Mouse (Mus musculus) skeletal muscle tissue, adult 2 months (tissue): ENCODE data around the gene BC025920.

Source experiments
- DNase-seq: peaks from one replicate; pipeline ENCODE4 v3.0.0-alpha.2; 2012; ENCODE audit warnings: low read depth, low spot score

BC025920 gene

DNA sequence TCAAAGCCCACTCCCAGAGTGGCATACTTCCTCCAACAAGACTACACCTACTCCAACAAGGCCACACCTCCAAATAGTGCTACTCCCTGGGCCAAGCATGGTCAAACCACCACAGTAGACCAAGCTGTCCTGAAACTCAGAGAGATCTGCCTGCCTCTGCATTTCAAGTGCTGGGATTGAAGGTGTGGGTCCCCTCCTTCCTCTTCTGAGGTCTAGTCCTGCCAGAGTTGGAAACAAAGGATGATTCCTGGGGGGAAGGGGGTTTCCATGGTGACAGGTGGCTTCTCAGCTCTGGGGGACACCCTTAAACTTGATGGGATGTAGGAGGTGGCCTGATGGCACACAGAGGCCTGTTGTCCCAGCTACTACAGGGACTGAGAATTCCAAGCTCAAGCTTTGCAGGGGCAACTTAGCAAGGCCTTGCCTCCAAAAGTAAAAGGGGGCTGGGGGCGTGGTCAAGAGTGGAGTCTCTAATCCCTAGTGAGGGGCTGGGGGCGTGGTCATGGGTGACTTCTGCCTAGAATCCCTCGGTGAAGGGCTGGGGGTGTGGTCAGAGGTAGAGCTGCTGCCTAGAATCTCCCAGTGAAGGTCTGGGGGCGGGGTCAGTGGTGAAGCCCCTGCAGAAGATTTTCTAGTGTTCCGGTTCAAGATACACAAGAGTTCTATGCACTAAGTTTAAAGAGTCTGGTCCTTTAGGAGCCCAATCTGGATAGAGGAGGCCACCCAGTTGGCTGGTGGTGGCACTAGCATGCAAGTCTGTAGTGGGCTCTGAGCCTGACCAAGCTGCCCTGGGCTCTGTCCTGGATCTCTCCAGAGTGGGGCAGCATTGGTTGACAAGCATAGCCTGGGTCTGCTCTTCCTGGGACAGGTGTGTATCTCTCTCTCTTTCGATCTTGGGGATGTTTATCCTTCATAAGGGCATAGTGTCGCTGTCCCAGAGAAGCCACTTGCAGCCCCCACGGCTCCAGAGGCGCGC is 31.7 kb upstream of the BC025920 start, which contains the start of gene Tle2:
TSS of gene Tle2 (plus strand) at position 481 of the 976 bp plus-strand sequence.
- DNase-seq, result no peak

- no peak for DNase-seq
Measured at GRCm38 (mm10) chr10:81575208-81575631, 30.9 kb upstream of the BC025920 start.

DNA sequence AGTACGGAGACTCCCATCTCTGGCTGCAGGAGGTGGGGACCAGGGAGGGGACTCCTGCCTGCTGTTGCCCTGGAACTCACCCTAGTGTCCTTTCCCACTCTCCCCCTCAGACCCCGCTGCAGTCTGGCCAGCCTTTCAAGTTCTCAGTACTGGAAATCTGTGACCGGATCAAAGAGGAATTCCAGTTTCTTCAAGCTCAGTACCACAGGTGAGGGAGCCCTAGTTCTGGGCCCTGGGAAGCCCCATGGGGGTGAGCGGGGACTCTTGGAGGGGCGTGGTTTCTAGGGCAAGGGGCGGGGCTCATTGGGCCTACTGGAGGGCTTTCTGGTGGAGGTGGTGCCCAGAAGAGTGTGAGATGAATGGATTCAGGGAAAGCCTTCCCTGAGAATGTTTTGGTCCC is 30.4 kb upstream of the BC025920 start:
- no peak for DNase-seq

- DNase-seq, result no peak
Measured at GRCm38 (mm10) chr10:81579967-81580366, 26.1 kb upstream of the BC025920 start.

DNA sequence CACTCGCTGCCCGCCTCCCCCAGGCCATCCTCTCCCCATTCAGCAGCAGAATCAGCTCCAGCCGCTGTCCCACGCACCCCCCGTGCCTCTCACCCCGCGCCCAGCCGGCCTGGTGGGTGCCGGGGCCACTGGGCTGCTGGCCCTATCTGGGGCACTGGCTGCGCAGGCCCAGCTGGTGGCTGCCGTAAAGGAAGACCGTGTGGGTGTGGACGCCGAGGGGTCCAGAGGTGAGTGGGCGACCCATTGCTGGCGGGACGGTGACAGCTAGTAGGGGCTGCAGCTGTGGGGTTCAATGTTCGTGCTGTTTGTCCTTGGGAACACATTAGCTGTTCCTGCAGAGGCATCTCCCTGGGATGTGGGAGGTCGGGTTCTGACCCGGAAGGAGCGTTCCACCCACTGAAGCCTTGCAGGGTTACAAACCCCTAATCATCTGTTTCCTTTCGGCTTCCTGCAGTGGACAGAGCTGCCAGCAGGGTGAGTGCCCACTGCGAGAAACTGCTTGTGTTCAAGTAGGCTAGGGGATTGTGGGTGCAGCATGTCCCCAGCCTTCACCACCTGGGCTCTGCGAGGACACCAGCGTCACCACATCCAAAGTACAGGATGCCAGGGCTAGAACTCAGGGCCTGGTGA is 25.5 kb upstream of the BC025920 start:
- DNase-seq, result no peak

- DNase-seq, result no peak
Measured at GRCm38 (mm10) chr10:81583347-81583746, 22.7 kb upstream of the BC025920 start.

DNA sequence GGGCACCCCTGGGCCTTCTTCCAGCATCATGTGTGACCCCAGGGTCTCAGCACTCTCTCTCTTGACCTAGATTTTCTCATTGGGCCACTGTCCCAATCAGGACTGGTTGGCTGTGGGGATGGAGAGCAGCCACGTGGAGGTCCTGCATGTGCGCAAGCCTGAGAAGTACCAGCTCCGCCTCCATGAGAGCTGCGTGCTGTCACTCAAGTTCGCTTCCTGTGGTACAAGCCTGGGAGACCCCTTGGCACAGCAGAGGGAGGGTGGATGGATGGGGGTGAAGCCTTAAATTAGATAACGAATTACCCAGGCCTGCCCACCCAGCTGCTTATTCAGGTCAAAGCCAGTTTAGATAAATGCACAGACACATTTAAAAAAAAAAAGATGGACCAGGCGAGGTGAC is 17.3 kb upstream of the BC025920 start:
- DNase-seq, result no peak

GRCm38 (mm10) chr10:81591846-81592245 is 14.2 kb upstream of the BC025920 start:
- no peak for DNase-seq

DNA sequence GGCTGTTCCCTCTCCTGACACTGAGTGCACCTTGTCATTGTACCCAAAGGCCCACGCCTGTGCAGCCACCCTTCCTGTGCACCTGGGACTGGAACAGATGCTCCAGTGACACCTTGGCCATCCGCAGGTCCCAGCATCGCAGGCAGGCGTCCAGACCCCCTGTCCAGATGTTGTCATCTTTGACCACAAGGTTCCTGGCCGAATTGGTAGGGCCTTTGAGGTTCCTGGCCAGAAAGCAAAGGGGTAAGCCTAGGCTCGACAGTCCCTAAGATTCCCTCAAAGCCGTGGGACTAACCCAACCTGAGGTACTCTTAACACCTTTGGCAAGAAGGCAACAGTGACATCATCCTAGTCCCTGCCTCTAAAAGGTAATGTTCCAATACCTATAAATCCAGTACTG is 13.4 kb upstream of the BC025920 start:
- no peak for DNase-seq

DNA sequence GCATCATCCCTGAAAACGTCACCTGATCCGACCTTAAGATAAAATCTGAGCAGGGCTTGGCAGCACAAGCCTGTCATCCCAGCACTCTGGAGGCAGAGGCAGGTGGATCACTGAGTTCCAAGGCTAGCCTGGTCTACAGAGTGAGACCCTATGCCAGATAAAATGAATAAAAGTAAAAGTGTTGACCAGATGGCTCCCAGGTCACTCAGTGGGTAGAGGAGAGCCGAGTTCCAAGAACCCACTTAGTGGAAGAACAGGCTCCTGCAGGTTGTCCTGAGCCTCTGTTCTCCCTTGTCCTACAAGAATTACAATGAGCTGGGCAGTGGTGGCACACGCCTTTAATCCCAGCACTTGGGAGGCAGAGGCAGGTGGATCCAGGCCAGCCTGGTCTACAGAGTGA is 12.8 kb upstream of the BC025920 start:
- DNase-seq, result no peak

GRCm38 (mm10) chr10:81593935-81594334 is 12.1 kb upstream of the BC025920 start:
- DNase-seq, result no peak

DNA sequence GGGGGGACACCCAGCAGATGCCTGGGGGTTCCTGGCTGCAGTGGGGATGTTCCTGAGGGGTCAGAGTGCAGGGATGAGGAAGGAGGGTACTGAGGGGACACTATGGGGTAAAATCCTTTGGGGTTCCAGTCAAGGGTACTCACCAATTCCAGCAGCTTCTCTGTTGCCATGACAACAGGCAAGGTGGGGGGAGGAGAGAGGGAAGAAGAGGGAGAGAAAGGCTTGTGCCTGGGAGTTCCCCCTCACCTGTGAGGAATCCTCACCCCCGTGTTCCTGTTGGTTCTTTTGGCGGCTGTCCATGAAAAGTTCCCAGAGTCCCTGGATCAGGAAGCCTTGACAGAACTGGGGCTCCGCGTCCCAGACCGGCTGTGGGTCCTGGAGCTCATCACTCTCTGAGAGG is 10.5 kb upstream of the BC025920 start:
- no peak for DNase-seq

DNA sequence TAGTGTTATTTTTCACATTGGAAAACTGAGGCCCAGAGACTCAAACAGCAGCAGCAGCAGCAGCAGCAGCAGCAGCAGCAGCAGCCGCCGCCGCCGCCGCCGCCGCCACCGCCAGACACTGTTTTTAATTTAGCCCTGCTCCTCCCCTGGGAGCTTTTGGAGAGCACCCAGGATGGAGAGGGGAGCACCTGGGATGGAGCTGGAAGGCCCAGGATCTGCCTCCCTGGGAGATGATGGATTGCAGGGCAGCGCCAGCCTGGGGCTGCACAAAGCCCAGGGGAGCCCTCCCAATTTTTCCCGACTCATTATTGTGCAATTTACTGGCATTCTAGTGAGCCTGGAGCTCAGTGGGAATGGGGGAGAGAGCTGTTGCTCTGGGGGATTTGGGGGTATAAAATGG is 9.5 kb upstream of the BC025920 start:
- DNase-seq, result no peak

GRCm38 (mm10) chr10:81597137-81597950 is 8.7 kb upstream of the BC025920 start:
- peak; percentile 47 for DNase-seq

DNA sequence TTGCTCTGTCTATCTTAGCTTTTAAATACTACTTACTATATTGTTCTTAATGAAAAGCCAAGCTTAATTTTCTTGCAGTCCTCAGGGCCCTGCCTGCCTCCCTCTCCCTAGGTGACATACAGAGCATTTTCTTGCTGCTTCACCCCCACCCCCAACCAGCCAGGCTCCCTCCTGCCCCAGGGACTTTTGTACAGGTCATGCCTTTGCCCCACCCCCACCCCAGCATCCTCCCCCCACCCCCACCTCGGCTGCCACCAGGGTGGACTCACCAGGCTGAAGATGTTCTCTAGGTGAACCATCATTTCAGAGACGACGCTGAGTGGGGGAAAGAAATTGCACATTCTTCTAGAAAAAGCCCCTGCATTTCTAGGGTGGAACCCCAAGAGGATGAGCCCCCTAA is 7.7 kb upstream of the BC025920 start:
- DNase-seq, result no peak

- no peak for DNase-seq
Measured at GRCm38 (mm10) chr10:81598871-81599270, 7.2 kb upstream of the BC025920 start.

DNA sequence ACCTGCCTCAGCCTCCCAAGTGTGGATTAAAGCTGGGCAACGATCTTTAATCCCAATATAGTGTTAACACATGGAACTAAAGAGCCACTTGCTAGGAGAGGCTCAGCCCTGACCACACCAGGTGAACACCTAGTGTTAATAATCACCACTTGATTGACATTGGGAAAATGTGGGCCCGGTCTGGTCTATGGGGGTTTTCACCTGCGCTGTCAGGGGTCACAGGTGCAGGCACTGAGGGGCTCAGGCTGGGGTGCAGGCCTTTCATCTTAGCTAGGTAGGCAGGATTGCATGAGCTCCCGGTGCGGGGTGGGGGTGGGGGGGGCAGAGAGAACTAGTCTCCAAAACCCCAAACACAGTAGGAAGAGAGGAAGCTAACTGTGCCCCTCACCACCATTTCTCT is 6.4 kb upstream of the BC025920 start:
- no peak for DNase-seq

DNA sequence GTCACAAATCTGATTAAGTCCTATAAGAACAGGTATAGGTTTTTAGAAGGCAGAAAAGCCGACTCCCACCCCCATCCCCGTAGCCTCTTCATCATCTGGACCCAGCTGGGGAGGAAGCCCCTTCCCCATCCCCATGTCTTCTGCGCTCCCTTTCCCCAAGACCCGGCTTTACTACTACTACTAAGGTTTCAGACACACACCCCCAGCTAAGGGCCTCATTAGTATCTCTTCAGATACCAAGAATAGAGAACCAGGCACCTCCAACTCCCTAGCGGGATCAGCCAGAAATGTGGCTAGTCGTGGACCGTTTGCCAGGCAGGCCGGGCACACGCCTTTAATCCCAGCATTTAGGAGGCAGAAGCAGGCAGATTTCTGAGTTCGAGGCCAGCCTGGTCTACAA is 6.0 kb upstream of the BC025920 start:
- no peak for DNase-seq

- peak; percentile 98 for DNase-seq
Measured at GRCm38 (mm10) chr10:81600738-81601203, 5.3 kb upstream of the BC025920 start, which contains the start of gene Tle6. Gene Tle6, minus strand, starts transcription at chr10:81601073.

- DNase-seq, result no peak
Measured at GRCm38 (mm10) chr10:81601396-81601905, 4.6 kb upstream of the BC025920 start.

DNA sequence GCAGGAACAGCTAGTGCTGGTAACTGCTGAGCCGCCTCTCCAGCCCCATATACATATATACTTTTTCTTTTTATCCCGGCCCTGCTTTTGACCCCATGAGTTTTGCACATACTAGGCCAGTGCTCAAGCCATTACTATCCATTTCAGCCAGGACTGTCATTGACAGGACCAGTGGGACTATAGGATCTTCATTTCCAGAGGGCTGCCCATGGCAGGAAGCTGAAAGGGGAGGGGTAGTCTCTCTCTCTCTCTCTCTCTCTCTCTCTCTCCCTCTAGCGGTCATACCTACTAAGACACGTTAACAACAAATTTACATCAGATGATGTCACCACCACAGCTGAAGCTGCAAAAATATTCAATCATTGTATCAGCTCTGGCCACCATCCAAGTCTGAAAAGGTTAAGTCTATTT is 3.3 kb upstream of the BC025920 start:
- DNase-seq, result peak; percentile 47
